8 mouse cellular contexts compared by ENCODE assay signal in genomic region chr5:77217724-77218123, GRCm38 (mm10). TPM values are rescaled to one million over a fixed set of nuclear protein-coding genes. Genes with fewer than 3 reads are reported as not detected.
DNase-seq lines count a peak whose midpoint lies in the region; ATAC-seq and TF ChIP-seq lines count a peak whose summit lies in the region.

No protein-coding gene starts in this region.

- H3K4me3 ChIP-seq in heart, embryonic 10.5 days, result peak overlapping the region; percentile 31; the same call in 1 of the 2 replicates
- H3K4me3 ChIP-seq in neural tube, embryonic 14.5 days (ENCODE audit: low read depth, low read length), result no peak overlapping the region
- H3K4me3 ChIP-seq in neural tube, embryonic 15.5 days (replicated peaks), result no peak overlapping the region
- H3K4me3 ChIP-seq in limb, embryonic 12.5 days (replicated peaks), result peak overlapping the region; percentile 26
- peak overlapping the region; percentile 18; the same call in 1 of the 2 replicates for H3K4me3 ChIP-seq in stomach, postnatal 0 days (ENCODE audit: low read depth, low read length)

- DNase-seq in heart, embryonic 10.5 days (ENCODE audit: low spot score), result no peak
- no peak for DNase-seq in heart, postnatal 25 days (ENCODE audit: low spot score)
- DNase-seq in stomach, postnatal 0 days (ENCODE audit: low spot score), result no peak
- DNase-seq in testis, postnatal 10 days (ENCODE audit: low spot score), result no peak
- no peak for DNase-seq in kidney, adult 11 months

- H3K4me1 ChIP-seq in heart, embryonic 10.5 days, result 0 out of 2 replicates have a peak, but pooled peaks cover 3% of the 10 kb centered on the region
- H3K4me1 ChIP-seq in neural tube, embryonic 14.5 days (ENCODE audit: control insufficient read depth, insufficient read depth, low read length), result no peaks in the 10 kb centered on the region
- H3K4me1 ChIP-seq in neural tube, embryonic 15.5 days, result no peaks in the 10 kb centered on the region
- H3K4me1 ChIP-seq in limb, embryonic 12.5 days (replicated peaks), result no peaks in the 10 kb centered on the region
- no peaks in the 10 kb centered on the region for H3K4me1 ChIP-seq in stomach, postnatal 0 days (replicated peaks; ENCODE audit: control insufficient read depth, insufficient read depth)

- no peak for TF ChIP-seq EP300 in stomach, postnatal 0 days (optimal IDR thresholded peaks at IDR 0.05)

- H3K27ac ChIP-seq in heart, embryonic 10.5 days, result no peak overlapping the region
- no peak overlapping the region for H3K27ac ChIP-seq in neural tube, embryonic 14.5 days (ENCODE audit: low read depth, low read length)
- no peak overlapping the region for H3K27ac ChIP-seq in neural tube, embryonic 15.5 days (replicated peaks)
- no peak overlapping the region for H3K27ac ChIP-seq in limb, embryonic 12.5 days
- no peak overlapping the region for H3K27ac ChIP-seq in stomach, postnatal 0 days (replicated peaks)

- H3K36me3 ChIP-seq in heart, embryonic 10.5 days, result no peaks in the 10 kb centered on the region
- no peaks in the 10 kb centered on the region for H3K36me3 ChIP-seq in neural tube, embryonic 14.5 days (ENCODE audit: control insufficient read depth, insufficient read depth, low read length)
- no peaks in the 10 kb centered on the region for H3K36me3 ChIP-seq in neural tube, embryonic 15.5 days
- no peaks in the 10 kb centered on the region for H3K36me3 ChIP-seq in limb, embryonic 12.5 days
- H3K36me3 ChIP-seq in stomach, postnatal 0 days (ENCODE audit: control insufficient read depth, insufficient read depth, low read length), result no peaks in the 10 kb centered on the region

- no peaks in the 10 kb centered on the region for H3K9me3 ChIP-seq in heart, embryonic 10.5 days
- H3K9me3 ChIP-seq in neural tube, embryonic 14.5 days (ENCODE audit: control insufficient read depth, low read length), result no peaks in the 10 kb centered on the region
- no peaks in the 10 kb centered on the region; the same call in 1 of the 2 replicates for H3K9me3 ChIP-seq in neural tube, embryonic 15.5 days (replicated peaks)
- no peaks in the 10 kb centered on the region for H3K9me3 ChIP-seq in limb, embryonic 12.5 days
- H3K9me3 ChIP-seq in stomach, postnatal 0 days (ENCODE audit: control insufficient read depth, low read length), result no peaks in the 10 kb centered on the region

- no peak overlapping the region for H3K9ac ChIP-seq in neural tube, embryonic 14.5 days (replicated peaks; ENCODE audit: low read depth, low read length)
- H3K9ac ChIP-seq in neural tube, embryonic 15.5 days (replicated peaks), result no peak overlapping the region
- no peak overlapping the region for H3K9ac ChIP-seq in limb, embryonic 12.5 days (replicated peaks)
- no peak overlapping the region for H3K9ac ChIP-seq in stomach, postnatal 0 days (ENCODE audit: low read length)

- WGBS in heart, embryonic 10.5 days, result 14% methylated on average over 2 of the region's 2 CpGs
- 20% methylated on average over 2 of the region's 2 CpGs for WGBS in neural tube, embryonic 14.5 days
- 12% methylated on average over 2 of the region's 2 CpGs for WGBS in neural tube, embryonic 15.5 days
- WGBS in limb, embryonic 12.5 days, result 17% methylated on average over 2 of the region's 2 CpGs
- 18% methylated on average over 2 of the region's 2 CpGs for WGBS in stomach, postnatal 0 days

- intact Hi-C loops in heart, postnatal 25 days (cut with DNase I), result loop anchor here (2.0 kb wide), 3 partner anchors 129 to 219 kb away; no protein-coding TSS in a partner anchor

- peak; percentile 38; the same call in 1 of the 2 replicates for ATAC-seq in neural tube, embryonic 14.5 days (ENCODE audit: low read depth)
- ATAC-seq in neural tube, embryonic 15.5 days (ENCODE audit: low FRiP score), result no peak; the same call in 1 of the 2 replicates
- ATAC-seq in limb, embryonic 12.5 days (ENCODE audit: insufficient number of reproducible peaks, insufficient read depth, low FRiP score, low TSS enrichment, low read depth), result no peak
- peak; percentile 70 for ATAC-seq in stomach, postnatal 0 days (ENCODE audit: low FRiP score, low TSS enrichment)

- H3K27me3 ChIP-seq in heart, embryonic 10.5 days (ENCODE audit: insufficient read depth, poor library complexity, severe bottlenecking), result no peaks in the 10 kb centered on the region
- no peaks in the 10 kb centered on the region for H3K27me3 ChIP-seq in neural tube, embryonic 14.5 days (ENCODE audit: control insufficient read depth, insufficient read depth, low read length)
- no peaks in the 10 kb centered on the region for H3K27me3 ChIP-seq in neural tube, embryonic 15.5 days (replicated peaks)
- H3K27me3 ChIP-seq in limb, embryonic 12.5 days, result no peaks in the 10 kb centered on the region; the same call in 1 of the 2 replicates
- no peaks in the 10 kb centered on the region for H3K27me3 ChIP-seq in stomach, postnatal 0 days (ENCODE audit: control insufficient read depth, insufficient read depth, low read length)

- no peak for TF ChIP-seq CTCF in stomach, postnatal 0 days (IDR thresholded peaks at IDR 0.05; ENCODE audit: low read depth)

- no peak overlapping the region for H3K4me2 ChIP-seq in neural tube, embryonic 14.5 days (ENCODE audit: low read depth, low read length)
- no peak overlapping the region for H3K4me2 ChIP-seq in neural tube, embryonic 15.5 days
- peak overlapping the region; percentile 41 for H3K4me2 ChIP-seq in limb, embryonic 12.5 days
- H3K4me2 ChIP-seq in stomach, postnatal 0 days (replicated peaks; ENCODE audit: low read depth), result no peak overlapping the region

RNA-seq across cellular contexts. Expression of gene Spink2, which starts 6.5 kb away (rescaled TPM):
- 4.7 and 8.5 TPM in 2 replicates for polyA plus RNA-seq in heart, embryonic 10.5 days (2016; fragmentation: Nextera tagmentation; extraction: Ambion mirVana)
- under 1 TPM in 1 of 2 experiments, not detected in 1; 0.45 TPM for total RNA-seq in heart, postnatal 25 days (2021)
- 3.7 and 6.0 TPM in 2 replicates for polyA plus RNA-seq in neural tube, embryonic 14.5 days (2014; fragmentation: Nextera tagmentation; extraction: Ambion mirVana)
- 2.9 and 3.2 TPM in 2 replicates for polyA plus RNA-seq in neural tube, embryonic 15.5 days (2015; fragmentation: Nextera tagmentation; extraction: Ambion mirVana)
- 0.86 and 1.1 TPM in 2 replicates for polyA plus RNA-seq in limb, embryonic 12.5 days (2016; fragmentation: Nextera tagmentation; extraction: Ambion mirVana)
- polyA plus RNA-seq in stomach, postnatal 0 days (2015; fragmentation: Nextera tagmentation; extraction: Ambion mirVana), result 1.8 and 2.3 TPM in 2 replicates

RNA-seq across cellular contexts. Expression of gene Rest, which starts 47.6 kb away (rescaled TPM):
- polyA plus RNA-seq in heart, embryonic 10.5 days (2016; fragmentation: Nextera tagmentation; extraction: Ambion mirVana), result 23.7 and 30.8 TPM in 2 replicates
- 10 to 100 TPM; 14.5 to 15.5 TPM for total RNA-seq in heart, postnatal 25 days (2021)
- polyA plus RNA-seq in neural tube, embryonic 14.5 days (2014; fragmentation: Nextera tagmentation; extraction: Ambion mirVana), result 5.2 and 8.1 TPM in 2 replicates
- 6.2 and 10.9 TPM in 2 replicates for polyA plus RNA-seq in neural tube, embryonic 15.5 days (2015; fragmentation: Nextera tagmentation; extraction: Ambion mirVana)
- 61.8 and 65.0 TPM in 2 replicates for polyA plus RNA-seq in limb, embryonic 12.5 days (2016; fragmentation: Nextera tagmentation; extraction: Ambion mirVana)
- polyA plus RNA-seq in stomach, postnatal 0 days (2015; fragmentation: Nextera tagmentation; extraction: Ambion mirVana), result 12.1 and 12.5 TPM in 2 replicates

Comparison
In these comparisons a context has a peak if more than half of its experiments do, and no peak if none do; other contexts are left out.
1. ATAC-seq: peak in neural tube, embryonic 14.5 days (single experiment) and stomach, postnatal 0 days (single experiment); none in neural tube, embryonic 15.5 days (single experiment) and limb, embryonic 12.5 days (single experiment).
2. H3K4me3 ChIP-seq: peak in heart, embryonic 10.5 days (single experiment), limb, embryonic 12.5 days (single experiment) and stomach, postnatal 0 days (single experiment); none in neural tube, embryonic 14.5 days (single experiment) and neural tube, embryonic 15.5 days (single experiment).